Mouse (Mus musculus): ENCODE data around the gene Lsm6. TPM values are rescaled to one million over a fixed set of nuclear protein-coding genes. Genes with fewer than 3 reads are reported as not detected.

Gene Lsm6
- total RNA-seq, 1 experiment from 2014 or later = 180 TPM

DNA sequence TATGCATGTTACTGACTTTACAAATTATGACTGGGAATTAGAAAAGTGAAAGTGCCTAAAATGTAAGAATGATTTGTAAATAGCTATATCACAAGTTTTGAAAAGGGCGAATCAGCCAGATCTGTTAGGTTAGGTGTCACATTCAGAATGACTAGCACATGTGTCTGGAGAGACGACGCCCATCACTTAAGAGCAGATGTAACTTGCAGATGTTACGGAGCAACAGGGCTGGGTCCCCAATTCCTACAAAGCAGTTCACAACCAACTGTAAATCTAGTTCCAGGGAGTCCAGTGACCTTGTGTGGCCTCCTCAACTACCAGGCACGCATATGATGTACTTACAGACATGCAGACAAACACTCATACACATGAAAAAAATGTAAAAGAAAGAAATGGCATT, 12.5 kb downstream of the Lsm6 start:
- no peak for ATAC-seq (replicated peaks; ENCODE audit: low read depth, poor library complexity, severe bottlenecking)

DNA sequence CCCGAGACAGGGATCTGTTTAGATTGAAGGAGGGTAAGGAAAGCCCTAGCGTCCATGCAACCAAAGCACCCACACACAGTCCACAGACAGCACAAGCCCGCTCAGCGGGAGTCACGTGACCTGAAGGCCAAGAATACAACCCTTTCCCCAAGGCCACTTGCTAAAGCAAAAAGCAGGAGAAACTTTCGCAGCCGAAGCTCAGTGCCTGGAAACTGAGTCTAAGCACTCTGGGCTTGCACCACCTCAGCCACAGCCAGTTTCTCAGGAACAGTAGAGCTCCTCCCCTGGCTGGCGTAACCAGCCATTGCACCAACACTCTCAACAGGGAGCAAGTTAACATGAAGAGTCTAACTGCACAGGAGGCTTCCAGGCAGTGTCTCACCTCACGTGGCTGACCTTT, 13.7 kb downstream of the Lsm6 start:
- ATAC-seq (replicated peaks; ENCODE audit: low read depth, poor library complexity, severe bottlenecking) = no peak

DNA sequence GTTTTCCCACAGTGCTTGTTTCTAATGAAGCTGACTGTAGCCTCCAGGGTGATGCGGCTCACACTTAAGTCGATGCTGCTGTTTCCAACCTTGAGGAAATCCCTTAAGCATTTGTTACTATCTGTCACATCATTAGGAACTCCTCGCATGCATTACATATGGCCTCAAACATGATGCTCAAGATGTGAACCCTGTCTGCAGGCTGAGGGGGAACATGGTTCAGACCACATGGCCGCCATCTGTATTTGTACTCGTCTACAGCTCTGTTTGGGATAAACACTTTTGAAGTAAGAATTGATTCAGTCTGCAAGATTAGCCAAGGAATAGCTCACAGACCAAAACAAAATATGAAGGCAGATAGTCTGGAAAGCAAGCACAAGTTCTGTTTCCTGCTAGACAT, 14.9 kb downstream of the Lsm6 start:
- no peak for ATAC-seq (replicated peaks; ENCODE audit: low read depth, poor library complexity, severe bottlenecking)

DNA sequence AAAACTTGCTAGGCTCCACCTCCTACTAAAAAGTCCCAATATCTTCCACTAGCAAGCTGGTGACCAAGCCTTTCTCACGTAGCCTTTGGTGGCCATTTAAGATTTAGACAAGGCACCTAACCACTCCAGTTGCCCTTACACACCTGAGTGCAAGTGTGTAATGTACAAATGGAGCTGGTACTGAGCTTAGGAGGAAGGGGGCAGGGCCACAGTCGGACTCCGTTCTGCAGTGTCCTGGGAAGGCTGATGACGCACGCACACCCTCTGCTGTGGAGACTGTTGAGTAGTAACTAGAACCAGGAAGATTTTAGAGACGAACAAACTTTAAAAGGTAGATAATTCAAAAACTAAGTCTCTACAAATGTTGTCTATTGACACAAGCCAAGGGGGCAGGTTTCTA, 19.7 kb downstream of the Lsm6 start:
- no peak for ATAC-seq (replicated peaks; ENCODE audit: low read depth, poor library complexity, severe bottlenecking)

DNA sequence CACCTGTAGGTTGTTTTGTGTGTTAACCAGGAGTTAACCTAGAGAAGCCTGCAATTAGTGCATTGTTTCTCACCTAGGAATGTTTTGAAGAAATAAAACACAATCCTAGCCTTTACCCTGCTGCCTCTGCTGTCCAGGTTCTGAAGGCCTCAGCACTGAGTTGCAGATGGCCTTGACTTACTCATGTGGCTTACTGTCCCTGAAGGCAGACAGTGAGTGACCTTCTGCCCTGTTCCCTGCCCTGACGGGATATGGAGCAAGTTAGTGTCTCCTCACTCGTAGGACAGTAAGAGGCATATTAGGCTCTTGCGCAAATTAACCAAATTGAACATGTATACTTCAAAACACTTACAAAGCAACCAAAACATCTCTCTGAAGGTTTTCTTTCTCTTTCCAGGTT, 22.3 kb downstream of the Lsm6 start:
- no peak for ATAC-seq (replicated peaks; ENCODE audit: low read depth, poor library complexity, severe bottlenecking)

DNA sequence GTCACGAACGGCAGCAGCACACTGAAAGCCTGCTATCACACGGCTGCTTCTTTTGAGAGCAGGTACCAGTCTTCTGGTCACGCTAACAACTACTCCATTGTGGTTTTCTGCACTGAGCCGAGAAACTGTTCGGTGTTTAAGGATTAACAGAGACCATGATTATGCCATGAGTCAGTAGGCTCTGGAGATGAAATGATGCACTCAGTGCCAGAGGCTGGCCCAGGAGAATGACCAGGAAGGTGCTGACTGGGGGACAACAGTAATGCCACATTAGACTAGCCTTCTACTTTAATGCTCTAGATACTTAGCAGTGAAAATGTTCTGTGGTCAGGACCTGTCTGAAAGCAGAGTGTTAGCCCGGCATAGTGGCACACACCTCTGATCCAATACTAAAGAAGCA, 23.0 kb downstream of the Lsm6 start:
- no peak for ATAC-seq (replicated peaks; ENCODE audit: low read depth, poor library complexity, severe bottlenecking)

DNA sequence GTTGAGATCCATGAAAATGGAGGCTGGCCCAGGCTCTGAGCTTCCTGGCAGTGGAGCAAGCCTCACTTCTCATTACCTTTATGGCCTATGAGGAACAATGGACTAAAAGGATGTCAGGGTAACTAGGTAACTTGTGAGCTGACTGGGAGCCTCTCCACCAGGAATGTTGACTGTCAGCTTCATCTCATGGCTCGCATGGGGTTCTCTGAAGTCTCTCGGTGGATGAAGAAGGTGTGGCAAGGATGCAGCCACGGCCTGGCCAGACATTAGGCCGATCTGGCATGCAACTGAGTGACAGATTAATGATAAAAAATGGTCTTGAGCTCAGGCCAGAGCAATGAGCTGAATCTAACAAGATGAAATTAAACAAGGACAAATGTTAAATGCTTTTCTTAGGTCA, 27.7 kb downstream of the Lsm6 start:
- ATAC-seq (replicated peaks; ENCODE audit: low read depth, poor library complexity, severe bottlenecking) = no peak

DNA sequence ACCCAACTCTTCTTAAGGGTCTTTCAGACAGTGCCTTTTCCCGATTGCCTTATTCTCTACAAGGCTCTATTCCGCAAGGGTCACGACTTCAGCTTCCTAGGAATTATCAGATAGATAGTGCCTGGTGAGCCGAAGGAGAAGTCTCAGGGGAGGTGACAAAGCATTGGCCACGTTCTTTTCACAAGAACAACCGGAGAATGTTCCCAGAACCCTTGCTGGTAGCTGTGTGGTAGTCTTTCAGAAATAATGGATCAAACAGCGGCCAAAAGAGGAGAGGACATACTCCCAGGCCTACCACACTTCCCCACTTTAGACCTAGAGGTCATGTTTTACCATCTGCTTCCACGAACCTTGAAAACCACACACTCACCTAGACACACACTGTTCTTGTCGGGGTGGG, 44.1 kb downstream of the Lsm6 start:
- no peak for ATAC-seq (replicated peaks; ENCODE audit: low read depth, poor library complexity, severe bottlenecking)

DNA sequence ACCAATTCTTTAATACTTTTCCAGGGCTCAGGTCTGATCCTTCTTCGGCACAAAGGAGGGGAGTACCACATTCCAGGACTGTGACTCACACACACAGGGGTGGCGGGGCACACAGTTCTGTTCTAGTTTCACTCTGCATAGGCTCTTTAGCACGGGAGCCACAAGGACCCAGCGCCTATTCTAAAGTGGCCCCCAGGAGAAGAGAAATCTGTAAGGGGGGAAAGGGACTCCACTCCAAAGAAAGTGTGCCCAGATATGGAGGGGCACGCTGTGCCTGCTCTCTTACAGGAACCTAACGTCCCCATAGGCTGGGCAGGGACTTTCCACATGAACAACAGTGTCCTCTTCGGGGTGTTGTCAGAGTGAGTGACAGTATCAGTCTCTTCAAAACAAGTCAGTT, 49.7 kb downstream of the Lsm6 start:
- ATAC-seq (replicated peaks; ENCODE audit: low read depth, poor library complexity, severe bottlenecking) = no peak

DNA sequence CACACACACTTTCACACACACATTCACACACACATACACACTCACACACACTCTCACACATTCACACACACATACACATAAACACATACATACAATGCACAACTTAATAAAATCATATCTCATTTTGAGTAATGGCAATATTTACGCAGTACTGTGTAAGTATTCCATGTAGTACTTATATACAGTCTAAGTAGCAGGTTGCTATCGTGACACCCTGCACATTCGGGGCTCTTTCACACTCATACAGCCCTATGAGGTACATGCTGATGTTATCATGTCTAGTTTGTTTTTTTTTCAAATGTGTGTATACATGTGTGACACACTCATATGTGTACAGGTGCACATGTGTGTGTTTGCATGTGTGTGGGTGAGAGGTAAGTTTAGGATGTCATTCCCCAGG, 50.4 kb downstream of the Lsm6 start:
- no peak for ATAC-seq (replicated peaks; ENCODE audit: low read depth, poor library complexity, severe bottlenecking)

DNA sequence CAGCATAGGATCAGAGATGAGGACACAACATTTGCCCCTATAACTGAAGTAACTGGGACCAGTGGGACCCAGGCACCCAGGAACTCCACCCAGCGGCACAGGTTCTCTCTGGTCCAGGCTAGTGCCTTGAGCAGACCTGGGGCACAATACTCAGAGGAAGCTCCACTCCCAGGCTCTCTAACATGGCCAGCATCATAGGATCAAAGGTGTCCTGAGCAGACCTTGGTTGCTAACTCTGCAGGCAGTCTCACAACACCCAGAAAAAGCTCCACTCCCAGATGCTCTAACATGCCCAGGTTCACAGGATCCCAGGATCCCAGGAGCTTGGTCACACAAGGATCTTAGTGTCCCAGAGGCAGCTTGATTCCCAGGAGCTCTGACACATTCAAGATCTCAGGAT, 55.4 kb downstream of the Lsm6 start:
- ATAC-seq (replicated peaks; ENCODE audit: low read depth, poor library complexity, severe bottlenecking) = no peak

DNA sequence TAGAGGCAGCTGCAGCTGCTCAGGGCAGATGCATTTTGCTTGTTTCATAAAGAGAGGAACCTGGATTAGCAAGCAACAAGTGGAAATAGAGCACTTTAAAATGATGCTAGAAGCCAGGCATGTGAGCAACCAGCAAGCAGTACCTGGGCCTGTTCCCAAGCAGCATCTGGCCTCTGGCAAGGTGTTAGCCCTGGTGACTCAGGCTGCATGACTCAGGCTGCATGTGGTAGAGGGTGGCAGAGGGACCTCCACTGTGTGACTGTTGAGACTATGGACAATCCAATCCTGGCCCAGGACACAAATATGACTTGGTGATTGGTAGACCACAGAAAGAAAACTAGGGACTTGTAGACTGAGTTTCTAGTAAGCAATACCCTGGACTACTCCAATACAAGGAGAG, 56.0 kb downstream of the Lsm6 start:
- no peak for ATAC-seq (replicated peaks; ENCODE audit: low read depth, poor library complexity, severe bottlenecking)

DNA sequence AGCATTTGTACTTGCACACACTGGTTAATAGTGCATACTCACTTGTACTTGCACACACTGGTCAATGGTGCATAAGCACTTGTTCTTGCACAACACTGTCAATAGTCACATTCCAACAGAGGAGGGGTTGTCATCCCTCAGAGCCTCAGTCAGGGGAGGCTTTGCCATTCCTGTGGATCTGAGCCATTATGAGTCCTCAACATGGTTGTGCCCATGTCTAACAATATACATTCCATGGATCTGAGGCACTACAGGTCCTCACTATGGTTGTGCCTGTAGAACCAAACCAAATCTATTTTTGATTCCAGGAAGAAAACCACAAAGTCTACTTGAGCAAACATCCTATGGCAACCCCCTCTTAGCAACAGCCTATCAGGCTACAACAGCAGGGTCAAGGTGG, 61.8 kb downstream of the Lsm6 start:
- no peak for ATAC-seq (replicated peaks; ENCODE audit: low read depth, poor library complexity, severe bottlenecking)

DNA sequence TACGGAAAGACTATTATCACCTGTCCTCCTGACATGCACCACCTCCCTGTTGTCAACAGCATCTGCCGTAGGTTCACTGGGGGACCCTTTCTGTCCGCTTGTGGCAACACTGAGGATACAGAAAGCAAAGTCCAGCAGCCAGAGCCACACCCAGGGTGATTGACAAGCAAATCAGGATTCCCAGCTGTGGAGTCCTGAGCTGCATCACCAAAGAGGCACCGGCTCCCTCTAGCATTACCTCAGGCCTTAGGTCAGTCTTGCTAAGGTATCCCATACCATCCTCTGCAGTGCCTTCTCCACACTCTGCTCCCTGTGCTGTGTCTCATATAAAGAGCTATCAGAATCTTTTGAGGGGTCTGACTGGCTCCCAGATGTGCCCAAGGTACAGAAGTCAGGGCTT, 66.0 kb downstream of the Lsm6 start:
- no peak for ATAC-seq (replicated peaks; ENCODE audit: low read depth, poor library complexity, severe bottlenecking)

Other genes starting within 250 kb of the Lsm6 start
- gene Zfp827, start 207.3 kb upstream of the Lsm6 start, total RNA-seq (2017) = 0.78 and 2.3 TPM in 2 replicates